Mouse (Mus musculus): ENCODE results near the gene Cyb561d2. TPM values are rescaled to one million over a fixed set of nuclear protein-coding genes. Genes with fewer than 3 reads are reported as not detected.

Cyb561d2 gene
- polyA plus RNA-seq (2014; fragmentation: Illumina TruSeq; extraction: RNeasy Lipid Tissue Mini Kit (QIAGEN cat#74804); ENCODE audit: low read depth, low replicate concordance) = 4.6 TPM

DNA sequence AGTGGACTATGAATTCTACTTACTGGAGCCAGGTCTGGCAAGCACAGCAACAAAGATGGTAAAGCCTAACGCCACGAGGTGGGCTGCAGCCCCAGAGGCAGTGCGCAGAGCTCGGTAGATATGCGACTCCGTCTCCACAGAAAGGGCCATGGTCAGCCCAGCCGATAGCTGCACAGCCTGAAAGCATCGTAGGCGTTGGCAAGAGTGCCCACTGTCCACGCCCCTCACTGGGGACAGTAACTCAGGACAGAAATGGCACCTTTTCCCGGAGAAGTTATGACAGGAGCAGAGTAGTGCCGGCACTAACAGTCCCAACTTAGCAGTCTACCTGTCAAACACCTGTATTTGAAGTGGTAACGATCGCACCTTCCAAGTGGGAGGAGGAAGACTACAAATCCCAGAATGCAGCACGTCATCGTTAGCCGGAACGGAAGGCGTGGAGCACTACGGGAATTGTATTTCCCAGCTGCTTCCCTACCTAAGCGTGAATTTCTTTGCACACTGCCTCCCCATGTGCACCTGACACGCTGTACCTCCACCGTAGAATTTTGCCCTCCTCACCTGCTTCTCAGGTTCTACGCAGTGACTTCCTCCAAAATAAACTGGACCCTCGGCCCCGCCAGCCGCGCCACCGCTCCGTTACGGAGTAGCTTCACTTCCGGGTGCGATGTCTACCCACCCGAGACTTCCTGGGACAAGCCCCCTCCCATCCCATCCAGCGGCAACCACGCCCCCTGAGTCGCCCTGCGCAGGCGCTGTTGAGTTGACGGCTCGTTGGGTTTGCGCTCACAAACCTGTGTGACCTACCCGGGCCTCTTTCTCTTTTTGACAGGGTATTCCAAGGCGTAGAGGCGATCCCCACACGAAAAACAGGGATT is at the start of gene Cyb561d2, which contains the start of gene Nprl2:
Gene Cyb561d2 (minus strand): TSS at position 720 of the 878 bp plus-strand sequence.
Gene Nprl2 (plus strand): TSS at position 753 of the 878 bp plus-strand sequence.

DNA sequence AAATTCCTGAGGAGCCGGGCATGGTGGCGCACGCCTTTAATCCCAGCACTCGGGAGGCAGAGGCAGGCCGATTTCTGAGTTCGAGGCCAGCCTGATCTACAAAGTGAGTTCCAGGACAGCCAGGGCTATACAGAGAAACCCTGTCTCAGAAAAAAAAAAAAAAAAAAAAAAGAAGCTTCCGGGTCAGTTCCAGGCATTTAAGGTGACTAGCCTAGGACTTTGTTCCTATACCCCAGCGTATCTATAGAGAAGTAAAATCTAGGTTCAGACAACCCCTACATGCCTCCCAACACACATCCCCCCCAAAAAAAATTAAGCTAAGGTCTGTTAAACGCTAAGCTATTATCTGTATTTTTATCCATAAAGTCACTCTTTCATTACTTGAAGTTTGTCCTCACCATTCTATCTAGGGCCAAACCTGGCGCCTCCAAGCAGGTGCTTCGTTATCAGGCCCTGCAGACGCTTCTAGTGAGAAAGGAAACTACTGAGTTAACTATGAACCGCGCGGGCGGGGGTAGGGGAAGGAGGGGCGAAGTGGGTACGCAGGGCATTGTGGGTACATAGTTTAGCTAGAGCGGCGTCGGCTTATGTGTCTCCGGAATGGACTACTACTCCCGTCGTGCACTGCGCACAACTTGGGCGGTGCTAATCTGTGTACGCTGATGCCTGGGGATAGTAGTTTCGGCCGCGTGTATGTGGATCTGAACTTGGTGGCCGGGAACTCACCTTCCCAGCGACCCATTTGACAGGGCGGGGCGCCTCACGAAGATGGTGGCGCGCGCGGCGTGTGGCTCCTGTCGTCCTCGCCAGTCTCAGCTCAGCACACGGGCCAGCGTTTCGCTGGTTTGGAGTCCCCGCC is 45.2 kb upstream of the Cyb561d2 start, which contains the start of gene Ifrd2:
Gene Ifrd2 (plus strand): TSS at position 669 of the 859 bp plus-strand sequence.

DNA sequence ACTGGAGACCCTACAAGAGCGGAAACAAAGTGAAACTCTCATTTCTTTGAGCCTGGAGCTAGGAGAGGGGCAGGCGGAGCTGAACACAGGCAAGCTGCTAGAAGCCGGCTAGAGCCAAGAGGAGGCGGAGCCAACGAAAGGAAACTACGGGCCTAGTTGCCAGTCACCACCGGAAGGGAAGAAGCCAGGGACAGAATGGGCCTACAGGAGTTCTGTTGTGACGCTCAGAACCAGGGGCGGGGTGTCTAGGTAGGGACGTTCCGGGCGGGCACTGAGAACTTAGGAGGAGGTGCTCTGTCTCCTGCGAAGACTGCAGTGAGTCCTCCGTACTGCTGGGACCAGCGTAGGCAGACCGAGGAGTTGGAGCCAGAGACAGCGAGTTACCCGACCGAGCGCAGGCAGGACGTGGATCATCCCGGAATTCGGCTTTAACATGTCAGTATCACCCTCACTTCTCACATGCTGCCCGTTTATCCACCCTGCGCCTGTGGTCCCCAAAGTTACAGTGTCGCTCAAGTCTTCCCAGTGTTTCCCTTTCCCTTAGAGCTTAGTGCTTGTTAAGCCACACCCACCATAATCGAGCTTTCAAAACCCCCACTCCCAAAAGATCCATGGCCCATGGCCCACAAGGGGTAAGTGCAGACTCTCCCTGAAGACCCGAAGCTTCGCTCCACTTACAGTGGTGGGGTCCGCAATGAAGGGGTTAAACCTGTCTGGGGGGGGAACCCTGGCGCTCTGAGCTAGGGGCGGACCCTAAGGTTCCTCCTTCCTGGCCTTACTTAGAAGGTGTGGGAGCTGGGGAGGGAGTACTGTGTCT is 38.7 kb upstream of the Cyb561d2 start, which contains the start of gene Hyal3:
Gene Hyal3 (plus strand): TSS at position 318 of the 817 bp plus-strand sequence.

GRCm38 (mm10) chr9:107578587-107578986 is 36.6 kb upstream of the Cyb561d2 start, which contains the start of gene Naa80:
Naa80 (plus strand) TSS chr9:107578887.

DNA sequence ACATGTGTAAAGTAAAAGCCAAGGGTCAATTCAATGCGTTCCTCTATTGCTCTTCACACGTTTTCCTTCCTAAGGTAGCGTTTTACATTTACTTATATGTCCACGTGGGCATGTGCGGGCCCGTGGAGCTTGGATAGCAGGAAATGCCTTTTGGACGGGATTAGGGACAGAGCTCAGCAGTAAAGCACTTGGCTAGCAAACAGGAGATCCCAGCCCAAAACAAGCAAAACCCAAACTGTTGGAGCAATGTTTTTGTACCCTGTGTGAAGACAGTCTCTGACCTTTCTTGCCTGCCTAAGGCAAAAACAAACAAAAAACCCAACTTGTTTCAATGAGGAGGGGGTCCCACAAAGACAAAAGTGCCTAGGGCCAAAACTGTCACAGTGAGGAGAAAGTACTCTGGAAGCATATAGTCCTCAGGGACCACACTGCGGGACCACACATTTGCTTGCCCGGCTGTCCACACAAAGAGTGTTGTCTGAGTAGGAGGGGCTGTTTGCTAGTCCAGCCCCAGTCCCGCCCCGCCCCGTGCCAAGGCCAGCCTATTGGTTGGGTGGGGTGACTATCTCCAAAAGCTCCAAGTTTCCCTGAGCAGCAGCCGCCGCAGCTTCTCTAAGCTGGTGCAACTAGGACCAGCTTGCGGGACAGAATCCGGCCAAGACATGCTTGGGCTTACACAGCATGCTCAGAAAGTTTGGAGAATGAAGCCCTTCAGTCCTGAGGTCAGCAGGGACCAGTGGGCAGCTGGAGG is 34.5 kb upstream of the Cyb561d2 start, which contains the start of gene Hyal1:
Gene Hyal1 (plus strand): TSS at position 571 of the 751 bp plus-strand sequence.

GRCm38 (mm10) chr9:107567702-107568319 is 25.8 kb upstream of the Cyb561d2 start, which contains the start of gene Hyal2:
Hyal2 (plus strand) TSS chr9:107567945.

GRCm38 (mm10) chr9:107563029-107563581 is 21.1 kb upstream of the Cyb561d2 start, which contains the start of gene Tusc2:
Tusc2 (plus strand) TSS chr9:107563255.

DNA sequence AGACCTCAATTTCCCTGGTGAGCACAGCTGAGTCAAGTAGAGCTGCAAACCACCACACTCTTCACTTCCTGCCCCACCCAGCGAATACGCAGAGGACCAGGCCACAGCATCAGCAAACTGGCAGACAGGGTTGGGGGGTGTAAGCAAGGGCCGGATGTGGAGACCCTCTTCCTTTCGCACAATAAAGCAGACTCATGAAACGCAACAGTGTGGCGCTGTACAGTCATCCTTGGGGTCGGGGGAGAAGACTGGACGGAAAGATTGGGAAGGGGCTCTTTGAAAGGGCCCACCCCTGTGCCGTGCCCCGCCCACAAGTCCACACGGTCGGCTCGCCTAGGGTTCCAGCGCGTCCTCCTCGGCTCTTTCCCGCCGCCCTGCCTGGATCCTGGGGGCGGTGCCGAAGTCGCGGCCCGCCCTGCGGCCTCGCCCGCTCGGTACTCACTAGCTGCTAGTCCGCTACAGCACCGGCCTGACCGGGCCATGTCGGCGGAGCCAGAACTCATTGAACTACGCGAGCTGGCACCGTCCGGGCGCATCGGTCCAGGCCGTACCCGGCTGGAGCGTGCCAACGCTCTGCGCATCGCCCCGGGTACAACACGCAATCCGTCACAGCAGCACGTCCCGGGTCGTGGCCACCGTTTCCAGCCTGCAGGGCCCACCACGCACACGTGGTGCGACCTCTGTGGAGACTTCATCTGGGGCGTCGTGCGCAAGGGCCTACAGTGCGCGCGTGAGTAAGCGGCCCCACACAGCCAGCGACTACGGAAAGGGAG is 9.3 kb upstream of the Cyb561d2 start, which contains the start of gene Rassf1:
Gene Rassf1 (plus strand): TSS at position 439 of the 773 bp plus-strand sequence.

GRCm38 (mm10) chr9:107547026-107547425 is 5.0 kb upstream of the Cyb561d2 start, which contains the start of gene Zmynd10:
Zmynd10 (plus strand) TSS chr9:107547298.

GRCm38 (mm10) chr9:107533791-107534407 is 8.1 kb downstream of the Cyb561d2 start, which contains the start of gene Tmem115:
Tmem115 (plus strand) TSS chr9:107533945.

Other genes with a start within 250 kb of the Cyb561d2 start
- 0.58 TPM for gene Cish, start 246.2 kb downstream of the Cyb561d2 start, polyA plus RNA-seq (2014; fragmentation: Illumina TruSeq; extraction: RNeasy Lipid Tissue Mini Kit (QIAGEN cat#74804); ENCODE audit: low read depth, low replicate concordance)
- 2.3 TPM for gene Hemk1, start 203.8 kb downstream of the Cyb561d2 start, polyA plus RNA-seq (2014; fragmentation: Illumina TruSeq; extraction: RNeasy Lipid Tissue Mini Kit (QIAGEN cat#74804); ENCODE audit: low read depth, low replicate concordance)
- not detected for gene 6430571L13Rik, start 201.6 kb downstream of the Cyb561d2 start, polyA plus RNA-seq (2014; fragmentation: Illumina TruSeq; extraction: RNeasy Lipid Tissue Mini Kit (QIAGEN cat#74804); ENCODE audit: low read depth, low replicate concordance)
- gene Cacna2d2, start 142.6 kb downstream of the Cyb561d2 start, polyA plus RNA-seq (2014; fragmentation: Illumina TruSeq; extraction: RNeasy Lipid Tissue Mini Kit (QIAGEN cat#74804); ENCODE audit: low read depth, low replicate concordance) = 0.76 TPM
- gene Tmem115, start 8.2 kb downstream of the Cyb561d2 start, polyA plus RNA-seq (2014; fragmentation: Illumina TruSeq; extraction: RNeasy Lipid Tissue Mini Kit (QIAGEN cat#74804); ENCODE audit: low read depth, low replicate concordance) = 0.23 TPM
- 1.8 TPM for gene Nprl2, start within 50 bp of the Cyb561d2 start, polyA plus RNA-seq (2014; fragmentation: Illumina TruSeq; extraction: RNeasy Lipid Tissue Mini Kit (QIAGEN cat#74804); ENCODE audit: low read depth, low replicate concordance)
- not detected for gene Zmynd10, start 5.1 kb upstream of the Cyb561d2 start, polyA plus RNA-seq (2014; fragmentation: Illumina TruSeq; extraction: RNeasy Lipid Tissue Mini Kit (QIAGEN cat#74804); ENCODE audit: low read depth, low replicate concordance)
- 8.9 TPM for gene Rassf1, start 9.4 kb upstream of the Cyb561d2 start, polyA plus RNA-seq (2014; fragmentation: Illumina TruSeq; extraction: RNeasy Lipid Tissue Mini Kit (QIAGEN cat#74804); ENCODE audit: low read depth, low replicate concordance)
- 30.0 TPM for gene Tusc2, start 21.1 kb upstream of the Cyb561d2 start, polyA plus RNA-seq (2014; fragmentation: Illumina TruSeq; extraction: RNeasy Lipid Tissue Mini Kit (QIAGEN cat#74804); ENCODE audit: low read depth, low replicate concordance)
- 0.76 TPM for gene Hyal2, start 25.8 kb upstream of the Cyb561d2 start, polyA plus RNA-seq (2014; fragmentation: Illumina TruSeq; extraction: RNeasy Lipid Tissue Mini Kit (QIAGEN cat#74804); ENCODE audit: low read depth, low replicate concordance)
- 3.5 TPM for gene Hyal1, start 34.7 kb upstream of the Cyb561d2 start, polyA plus RNA-seq (2014; fragmentation: Illumina TruSeq; extraction: RNeasy Lipid Tissue Mini Kit (QIAGEN cat#74804); ENCODE audit: low read depth, low replicate concordance)
- gene Naa80, start 36.7 kb upstream of the Cyb561d2 start, polyA plus RNA-seq (2014; fragmentation: Illumina TruSeq; extraction: RNeasy Lipid Tissue Mini Kit (QIAGEN cat#74804); ENCODE audit: low read depth, low replicate concordance) = 2.7 TPM
- not detected for gene Hyal3, start 38.6 kb upstream of the Cyb561d2 start, polyA plus RNA-seq (2014; fragmentation: Illumina TruSeq; extraction: RNeasy Lipid Tissue Mini Kit (QIAGEN cat#74804); ENCODE audit: low read depth, low replicate concordance)
- gene Ifrd2, start 45.4 kb upstream of the Cyb561d2 start, polyA plus RNA-seq (2014; fragmentation: Illumina TruSeq; extraction: RNeasy Lipid Tissue Mini Kit (QIAGEN cat#74804); ENCODE audit: low read depth, low replicate concordance) = 21.9 TPM
- 0.70 TPM for gene Sema3b, start 67.0 kb upstream of the Cyb561d2 start, polyA plus RNA-seq (2014; fragmentation: Illumina TruSeq; extraction: RNeasy Lipid Tissue Mini Kit (QIAGEN cat#74804); ENCODE audit: low read depth, low replicate concordance)
- 34.5 TPM for gene Gnai2, start 93.2 kb upstream of the Cyb561d2 start, polyA plus RNA-seq (2014; fragmentation: Illumina TruSeq; extraction: RNeasy Lipid Tissue Mini Kit (QIAGEN cat#74804); ENCODE audit: low read depth, low replicate concordance)
- gene Slc38a3, start 127.3 kb upstream of the Cyb561d2 start, polyA plus RNA-seq (2014; fragmentation: Illumina TruSeq; extraction: RNeasy Lipid Tissue Mini Kit (QIAGEN cat#74804); ENCODE audit: low read depth, low replicate concordance) = not detected
- not detected for gene Gnat1, start 137.5 kb upstream of the Cyb561d2 start, polyA plus RNA-seq (2014; fragmentation: Illumina TruSeq; extraction: RNeasy Lipid Tissue Mini Kit (QIAGEN cat#74804); ENCODE audit: low read depth, low replicate concordance)
- 0.87 TPM for gene Sema3f, start 168.3 kb upstream of the Cyb561d2 start, polyA plus RNA-seq (2014; fragmentation: Illumina TruSeq; extraction: RNeasy Lipid Tissue Mini Kit (QIAGEN cat#74804); ENCODE audit: low read depth, low replicate concordance)
- gene Rbm5, start 228.8 kb upstream of the Cyb561d2 start, polyA plus RNA-seq (2014; fragmentation: Illumina TruSeq; extraction: RNeasy Lipid Tissue Mini Kit (QIAGEN cat#74804); ENCODE audit: low read depth, low replicate concordance) = 169 TPM